Mouse (Mus musculus) kidney, adult 2 months (tissue): ENCODE data around the gene Sned1. TPM values are rescaled to one million over a fixed set of nuclear protein-coding genes. Genes with fewer than 3 reads are reported as not detected.

Source experiments
- DNase-seq: peaks from one replicate; pipeline ENCODE4 v3.0.0; 2021
- H3K27ac ChIP-seq: fragments of 200-500 bp; 2 replicates; pipeline ENCODE4 v1.5.1; 2012; ENCODE audit warnings: low read depth, low read length, control low read depth, inconsistent platforms; ENCODE audit not compliant: insufficient read depth
- H3K27me3 ChIP-seq: fragments of 200-500 bp; replicated peaks from 2 replicates; pipeline ENCODE4 v1.6.1; 2012; ENCODE audit warnings: mild to moderate bottlenecking, moderate library complexity, low read length, inconsistent platforms; ENCODE audit not compliant: control insufficient read depth, insufficient read depth
- H3K36me3 ChIP-seq: fragments of 200-500 bp; 2 replicates; pipeline ENCODE4 v1.6.1; 2012; ENCODE audit warnings: mild to moderate bottlenecking, moderate library complexity, low read length, inconsistent platforms; ENCODE audit not compliant: control insufficient read depth, insufficient read depth
- H3K4me1 ChIP-seq: fragments of 200-500 bp; 2 replicates; pipeline ENCODE4 v1.6.1; 2011; ENCODE audit warnings: low read length; ENCODE audit not compliant: control insufficient read depth, insufficient read depth
- H3K4me3 ChIP-seq: fragments of 200-500 bp; 2 replicates; pipeline ENCODE4 v1.5.1; 2011; ENCODE audit warnings: mild to moderate bottlenecking, low read depth, low read length, control low read depth; ENCODE audit not compliant: insufficient read depth
- CTCF ChIP-seq: fragments of 200-500 bp; conservative IDR thresholded peaks from 2 replicates; pipeline ENCODE4 v1.5.1; 2011; ENCODE audit warnings: low read depth, mild to moderate bottlenecking, control low read depth, low read length, moderate library complexity, mixed read lengths; ENCODE audit not compliant: insufficient read depth, insufficient read length
- POLR2A ChIP-seq: fragments of 200-500 bp; IDR thresholded peaks from one replicate; pipeline ENCODE4 v1.6.1; 2011; ENCODE audit warnings: low read depth, low read length, control low read depth
- WGBS: fragments of 180-500 bp; shearing (Covaris S2); methylation state at CpG from one replicate; pipeline ENCODE4 v1.1.7; 2018; 5-methylcytosine and 5-hydroxymethylcytosine counted together
- polyA plus RNA-seq: library from polyadenylated mRNA; depleted of rRNA; stranded (reverse); fragments of >200 nt; gene quantifications from 2 replicates; pipeline ENCODE4 v1.2.3, GENCODE M21; 2012

Gene Sned1
- polyA plus RNA-seq, 1 experiment, result 8.8 TPM

DNA sequence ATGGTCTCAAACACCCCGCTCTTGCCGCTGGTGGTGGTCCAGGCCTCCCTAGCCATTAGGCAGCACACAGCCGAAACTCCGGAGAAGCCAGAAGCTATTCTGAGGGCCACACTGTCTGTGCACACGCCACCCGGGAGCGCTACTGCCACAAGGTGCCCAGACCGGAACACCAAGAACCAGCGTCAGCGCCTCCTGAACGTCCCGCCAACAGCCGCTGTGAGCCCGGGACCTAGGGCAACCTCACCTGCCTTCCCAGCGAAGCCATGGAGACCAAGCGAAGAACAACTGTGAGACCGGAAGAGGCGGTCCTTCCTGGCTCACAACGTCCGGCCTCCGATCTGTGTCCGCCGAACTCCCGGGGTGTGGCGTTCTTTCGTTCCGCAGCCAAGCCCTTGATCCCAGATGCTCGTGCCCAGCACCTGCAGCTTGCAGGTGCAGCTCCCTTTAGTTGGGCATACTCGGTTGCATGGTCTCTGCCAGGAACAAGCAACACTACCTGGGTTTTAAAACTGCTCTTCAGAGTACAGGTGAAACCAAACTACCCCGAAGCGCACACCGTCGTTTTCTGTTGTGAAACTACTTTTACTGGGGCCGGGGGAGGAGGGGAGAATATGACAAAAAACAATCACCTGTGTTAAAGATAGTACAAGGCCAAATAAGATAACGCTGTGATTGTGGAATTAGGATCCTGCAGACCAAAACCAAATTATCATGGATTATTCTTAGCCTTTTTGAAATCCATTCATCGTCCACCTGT lies 70.1 kb downstream of the Sned1 start, which contains the start of gene Mterf4:
TSS of gene Mterf4 (minus strand) at position 335 of the 757 bp plus-strand sequence.
- Histone ChIP-seq H3K27ac (peak within 1 kb of the TSS; percentile 58), H3K36me3 (no peaks in the 10 kb centered on the region), H3K27me3 (no peaks in the 10 kb centered on the region), H3K4me3 (peak within 1 kb of the TSS; percentile 99), H3K4me1 (no peaks in the 10 kb centered on the region)
- TF ChIP-seq CTCF, result no peak
- TF ChIP-seq POLR2A, result peak; percentile 32
- DNase-seq, result peak; percentile 89
- 5% methylated on average over 36 of the region's 36 CpGs for WGBS

DNA sequence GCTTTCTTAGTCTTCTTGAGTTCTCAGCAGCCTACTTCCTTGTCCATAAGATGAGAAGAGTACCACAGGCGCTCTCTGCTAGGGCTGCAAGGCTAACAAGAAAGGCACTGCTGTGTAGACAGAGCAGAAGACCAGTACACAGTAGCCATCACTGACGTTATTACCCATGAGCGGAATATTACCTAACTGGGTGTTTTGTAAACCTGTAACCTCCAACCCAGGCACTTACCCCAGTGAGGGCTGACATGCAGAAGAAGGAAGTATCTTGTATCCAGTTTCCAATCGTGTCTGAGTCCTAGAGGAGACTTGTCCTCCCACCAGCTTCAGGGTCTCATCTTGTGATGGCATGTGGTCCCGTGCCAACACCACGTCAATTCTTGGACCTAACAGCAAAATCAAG lies 88.3 kb downstream of the Sned1 start:
- H3K4me1 ChIP-seq, result no peaks in the 10 kb centered on the region
- H3K27ac ChIP-seq, result no peak overlapping the region
- 90% methylated on average over 6 of the region's 6 CpGs for WGBS
- no peaks in the 10 kb centered on the region for H3K27me3 ChIP-seq
- no peak overlapping the region for H3K4me3 ChIP-seq
- DNase-seq, result no peak
- TF ChIP-seq CTCF, result no peak
- no peak for TF ChIP-seq POLR2A
- no peaks in the 10 kb centered on the region for H3K36me3 ChIP-seq

GRCm38 (mm10) chr1:93326446-93326845 lies 90.8 kb downstream of the Sned1 start:
- H3K27me3 ChIP-seq, result no peaks in the 10 kb centered on the region
- H3K4me1 ChIP-seq, result no peaks in the 10 kb centered on the region
- DNase-seq, result no peak
- no peaks in the 10 kb centered on the region for H3K36me3 ChIP-seq
- TF ChIP-seq POLR2A (no peak), CTCF (no peak)
- no peak overlapping the region for H3K4me3 ChIP-seq
- 66% methylated on average over 3 of the region's 3 CpGs for WGBS
- no peak overlapping the region for H3K27ac ChIP-seq

- H3K4me3 ChIP-seq, result no peak overlapping the region
- no peak for DNase-seq
- H3K27ac ChIP-seq, result no peak overlapping the region
- H3K36me3 ChIP-seq, result no peaks in the 10 kb centered on the region
- no peaks in the 10 kb centered on the region for H3K4me1 ChIP-seq
- no peaks in the 10 kb centered on the region for H3K27me3 ChIP-seq
- no peak for TF ChIP-seq CTCF
- TF ChIP-seq POLR2A, result no peak
- WGBS, result 87% methylated on average over 2 of the region's 2 CpGs
These were observed 99.0 kb downstream of the Sned1 start for GRCm38 (mm10) chr1:93334621-93335020.

- peak within 1 kb of the TSS; percentile 26; the same call in 1 of the 2 replicates for H3K27ac ChIP-seq
These were observed 107.2 kb downstream of the Sned1 start, which contains the start of the genes Ppp1r7 and Pask for GRCm38 (mm10) chr1:93342648-93343503. Gene Ppp1r7, plus strand, starts transcription at chr1:93342854. Gene Pask, minus strand, starts transcription at chr1:93343482.

GRCm38 (mm10) chr1:93343504-93344047 lies 107.9 kb downstream of the Sned1 start:
- Histone ChIP-seq H3K27ac (peak overlapping the region; percentile 26; the same call in 1 of the 2 replicates), H3K4me1 (no peaks in the 10 kb centered on the region), H3K27me3 (no peaks in the 10 kb centered on the region), H3K36me3 (no peaks in the 10 kb centered on the region), H3K4me3 (peak overlapping the region; percentile 84)
- TF ChIP-seq CTCF, result no peak; the same call in 1 of the 2 replicates
- peak; percentile 61 for TF ChIP-seq POLR2A
- WGBS, result under 1% methylated on average over 39 of the region's 39 CpGs
- DNase-seq, result peak; percentile 98

More at GRCm38 (mm10) chr1:93342648-93343503, 107.2 kb downstream of the Sned1 start, which contains the start of the genes Ppp1r7 and Pask:
- peak; percentile 98 for DNase-seq
- H3K27me3 ChIP-seq, result no peaks in the 10 kb centered on the region
- H3K4me3 ChIP-seq, result peak within 1 kb of the TSS; percentile 84
- H3K36me3 ChIP-seq, result no peaks in the 10 kb centered on the region
- under 1% methylated on average over 63 of the region's 63 CpGs for WGBS
- H3K4me1 ChIP-seq, result no peaks in the 10 kb centered on the region
- no peak for TF ChIP-seq CTCF
